Mouse (Mus musculus) splenic B cell, adult 2 months (primary cell): ENCODE measurements around the gene Plaur.

Experiments used
- DNase-seq: peaks from one replicate; pipeline ENCODE4 v3.0.0-alpha.2; 2011; ENCODE audit warnings: low read depth, low spot score
- H3K27me3 ChIP-seq: 2 replicates; pipeline ENCODE4 v1.6.1; 2012; ENCODE audit warnings: mild to moderate bottlenecking, low read length, moderate library complexity, mixed read lengths; ENCODE audit not compliant: control insufficient read depth, poor library complexity, insufficient read depth, severe bottlenecking
- H3K36me3 ChIP-seq: 2 replicates; pipeline ENCODE4 v1.6.1; 2012; ENCODE audit warnings: mild to moderate bottlenecking, low read length, moderate library complexity, mixed read lengths; ENCODE audit not compliant: control insufficient read depth, poor library complexity, insufficient read depth, severe bottlenecking

Plaur gene

DNA sequence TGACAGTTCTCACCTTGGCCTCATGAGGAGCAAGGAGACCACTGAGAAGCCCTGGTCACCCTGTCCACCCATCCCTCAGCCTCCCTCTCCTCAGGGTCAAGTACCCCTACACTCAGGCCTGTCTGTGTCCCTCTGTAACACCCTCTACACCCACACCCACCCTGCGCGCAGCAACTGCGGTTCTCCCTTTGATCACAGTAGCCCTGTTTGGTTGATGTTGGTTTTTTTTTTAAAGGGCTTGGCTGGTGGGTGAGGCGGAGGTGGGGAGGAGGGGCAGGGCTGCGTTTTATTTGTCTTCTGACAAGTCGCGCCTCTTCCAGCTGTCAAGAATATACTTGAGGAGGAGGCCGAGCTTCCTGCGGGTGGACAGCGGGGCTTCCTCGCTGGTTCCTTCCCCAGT is 30.6 kb upstream of the Plaur start:
- Histone ChIP-seq H3K36me3 (peaks cover 7% of the 10 kb centered on the region; the same call in 1 of the 2 replicates), H3K27me3 (no peaks in the 10 kb centered on the region)
- DNase-seq: no peak

DNA sequence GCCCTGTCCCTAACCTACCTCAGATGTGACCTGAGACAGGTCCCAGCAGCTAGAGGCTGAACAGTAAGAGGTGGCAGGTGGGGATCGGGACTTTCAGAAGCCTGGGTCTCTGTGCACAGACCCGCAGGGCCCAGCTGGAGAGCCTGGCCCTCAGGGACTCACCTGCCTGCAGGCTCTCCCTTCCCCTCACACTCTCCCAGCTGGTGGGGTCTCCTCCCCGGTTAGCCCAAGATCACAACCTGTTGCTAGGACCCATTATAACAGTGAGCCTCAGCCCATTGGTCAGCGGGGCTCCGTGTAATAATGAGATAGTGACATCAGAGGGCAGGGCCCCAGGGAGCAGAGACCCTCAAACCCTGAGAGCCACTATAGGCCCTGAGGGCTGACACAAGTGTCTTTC is 27.0 kb upstream of the Plaur start:
- Histone ChIP-seq H3K36me3 (peaks cover 7% of the 10 kb centered on the region; the same call in 1 of the 2 replicates), H3K27me3 (no peaks in the 10 kb centered on the region)
- no peak for DNase-seq

DNA sequence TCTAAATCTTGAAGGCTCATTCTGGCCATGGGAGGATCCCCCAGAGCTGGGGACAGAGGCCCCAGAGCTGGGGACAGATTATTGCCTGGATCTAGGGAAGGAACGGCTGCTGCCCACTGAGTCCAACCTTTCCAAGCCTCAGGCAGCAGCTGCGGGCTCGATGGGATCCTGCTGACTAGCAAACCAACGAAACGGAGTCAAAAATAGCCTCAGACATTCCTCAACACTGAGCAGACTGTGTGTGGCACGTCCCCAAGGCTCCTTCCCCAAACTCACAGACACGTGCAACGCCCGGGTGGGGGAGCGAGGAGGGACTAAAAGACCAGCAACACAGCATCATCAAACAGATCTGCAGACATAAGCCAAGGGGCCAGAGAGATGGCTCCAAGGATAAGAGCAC is 24.3 kb upstream of the Plaur start:
- DNase-seq: no peak
- Histone ChIP-seq H3K36me3 (no peaks in the 10 kb centered on the region; the same call in 1 of the 2 replicates), H3K27me3 (no peaks in the 10 kb centered on the region)

DNA sequence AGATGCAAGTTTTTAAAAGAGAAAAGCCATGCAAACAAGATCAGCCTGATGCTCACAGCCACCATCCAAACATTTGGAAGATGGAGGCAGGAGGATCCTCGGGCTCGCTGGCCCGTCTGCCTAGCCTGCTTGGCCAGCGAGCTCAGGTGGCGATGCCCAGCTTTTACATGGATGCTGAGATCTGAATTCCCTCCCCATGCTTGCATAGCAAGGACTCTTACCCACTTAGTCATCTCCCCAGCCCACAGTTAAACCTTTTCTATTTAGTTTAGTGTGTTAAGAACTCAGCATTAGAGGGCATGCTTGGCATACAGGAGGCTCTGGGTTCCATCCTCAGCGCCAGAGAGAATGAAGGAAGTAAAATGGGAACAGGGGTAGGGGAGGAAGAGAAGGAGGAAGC is 23.1 kb upstream of the Plaur start:
- H3K27me3 ChIP-seq: no peaks in the 10 kb centered on the region
- DNase-seq: no peak
- H3K36me3 ChIP-seq: no peaks in the 10 kb centered on the region

DNA sequence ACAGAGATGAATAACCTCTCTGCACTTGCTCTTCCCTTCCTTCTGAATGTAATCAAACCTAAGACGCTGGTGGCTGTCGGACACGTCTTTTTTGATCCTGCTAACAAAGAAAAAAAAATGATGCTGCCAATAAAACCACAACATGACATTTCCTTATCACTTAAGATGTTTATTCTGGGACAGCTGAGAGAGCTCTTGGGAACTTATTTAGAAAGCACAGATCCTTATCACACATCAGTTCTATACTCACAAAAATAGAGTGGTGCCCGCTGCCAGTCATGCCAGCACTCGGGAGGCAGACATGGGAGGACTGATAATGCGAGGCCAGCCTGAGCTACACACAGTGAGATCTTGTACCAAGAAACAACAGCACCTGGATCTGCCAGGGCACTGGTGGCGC is 22.4 kb upstream of the Plaur start:
- Histone ChIP-seq H3K36me3 (no peaks in the 10 kb centered on the region), H3K27me3 (no peaks in the 10 kb centered on the region)
- DNase-seq: no peak

DNA sequence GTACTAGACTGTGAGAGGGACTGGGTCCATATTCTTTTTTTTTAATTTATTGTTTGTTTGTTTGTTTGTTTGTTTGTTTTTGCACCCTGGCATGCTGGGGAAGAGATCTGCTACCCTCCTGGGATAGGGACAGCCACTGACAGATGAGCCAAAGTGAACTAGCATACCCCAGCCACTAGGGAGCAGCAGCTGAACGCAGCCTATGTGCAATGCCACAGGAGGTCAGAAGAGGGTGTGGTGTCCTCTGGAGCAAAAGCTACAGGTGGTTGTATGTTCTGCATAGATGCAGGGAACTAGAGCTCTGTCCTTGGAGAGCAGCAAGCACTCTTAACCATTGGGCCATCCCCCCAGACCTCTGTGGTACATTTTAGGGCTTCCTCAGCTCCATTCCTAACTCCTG is 20.5 kb upstream of the Plaur start:
- peak; percentile 95 for DNase-seq

DNA sequence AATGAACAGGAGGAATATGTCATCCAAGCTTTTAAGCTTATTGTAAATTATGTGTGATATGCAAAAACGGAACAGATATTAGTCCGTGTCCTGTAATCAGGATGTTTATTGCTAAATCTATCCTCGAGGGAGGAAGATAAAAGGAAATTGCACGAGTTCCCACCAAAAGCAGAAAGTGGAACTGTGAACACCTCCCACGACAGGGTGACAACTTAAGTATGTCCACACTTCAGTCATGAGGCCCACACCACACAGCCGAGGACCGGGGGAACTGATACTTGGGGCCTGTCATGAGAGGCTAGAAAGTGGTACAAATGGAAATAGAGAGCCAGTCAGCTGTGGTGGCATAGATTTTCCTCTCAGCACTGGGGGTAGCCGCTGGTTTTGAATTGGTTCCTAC is 20.0 kb upstream of the Plaur start:
- DNase-seq: peak; percentile 96

More for the DNA sequence above, 20.5 kb upstream of the Plaur start:
- H3K27me3 ChIP-seq: no peaks in the 10 kb centered on the region
- H3K36me3 ChIP-seq: no peaks in the 10 kb centered on the region

DNA sequence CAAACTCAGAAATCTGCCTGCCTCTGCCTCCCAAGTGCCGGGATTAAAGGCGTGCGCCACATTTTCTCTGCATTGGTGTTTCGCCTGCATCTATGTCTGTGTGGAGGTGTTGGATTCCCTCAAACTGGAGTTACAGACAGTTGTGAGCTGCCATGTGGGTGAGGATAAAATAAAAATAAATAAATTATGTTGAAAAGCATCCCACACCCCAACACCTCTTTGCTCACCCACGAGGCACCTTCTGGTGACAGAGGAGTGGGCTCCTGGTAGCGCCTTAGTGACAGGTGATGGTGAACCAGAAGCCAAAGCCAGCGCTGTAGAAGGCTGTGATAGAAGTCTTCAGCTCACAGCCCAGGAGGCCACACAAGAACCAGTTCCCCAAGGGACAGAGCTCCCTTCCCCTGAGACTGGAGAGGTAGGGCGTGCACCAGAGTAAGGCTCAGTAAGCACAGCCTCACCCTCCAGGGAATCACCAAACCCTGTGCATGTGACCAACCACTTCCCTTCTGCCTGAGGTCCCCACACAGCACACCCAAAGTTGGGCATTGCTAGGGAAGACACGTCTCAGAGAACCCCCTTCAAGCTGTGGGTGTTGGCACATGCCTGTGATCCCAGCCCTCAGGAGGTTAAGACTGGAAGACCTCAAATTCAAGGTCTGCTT is 16.9 kb upstream of the Plaur start:
- peak; percentile 99 for DNase-seq
- H3K27me3 ChIP-seq: no peaks in the 10 kb centered on the region
- H3K36me3 ChIP-seq: no peaks in the 10 kb centered on the region

More for the DNA sequence above, 20.0 kb upstream of the Plaur start:
- Histone ChIP-seq H3K27me3 (no peaks in the 10 kb centered on the region), H3K36me3 (no peaks in the 10 kb centered on the region)

DNA sequence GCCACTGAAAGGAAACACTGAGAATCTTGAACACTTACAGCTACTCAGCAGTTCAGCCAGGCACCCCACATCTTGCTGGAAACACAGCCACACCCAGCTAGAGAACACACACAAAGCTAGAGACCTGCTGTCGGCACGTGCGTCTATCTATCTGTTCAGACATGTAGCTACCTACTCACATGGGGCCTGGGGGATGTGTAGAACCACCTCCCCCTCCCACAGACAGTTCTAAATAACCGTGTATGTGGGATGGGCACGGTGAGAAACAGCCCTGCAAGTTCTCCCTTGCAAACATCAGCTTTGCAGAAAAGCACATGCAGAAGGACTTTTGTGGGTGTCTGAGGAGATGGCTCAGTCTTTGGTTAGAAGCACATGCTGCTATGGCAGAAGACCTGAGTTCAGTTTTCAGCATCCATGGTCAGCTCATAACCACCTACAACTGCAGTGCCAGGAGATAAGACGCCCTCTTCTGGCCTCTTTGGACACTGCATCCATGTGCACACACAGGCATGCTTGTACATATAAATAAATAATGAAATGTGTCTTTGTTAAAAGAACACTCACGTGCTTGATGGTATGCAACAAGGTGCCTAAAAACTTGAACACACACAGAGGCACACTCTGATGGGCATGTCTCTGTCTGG is 15.5 kb upstream of the Plaur start:
- H3K36me3 ChIP-seq: no peaks in the 10 kb centered on the region
- DNase-seq: peak; percentile 67
- H3K27me3 ChIP-seq: no peaks in the 10 kb centered on the region

DNA sequence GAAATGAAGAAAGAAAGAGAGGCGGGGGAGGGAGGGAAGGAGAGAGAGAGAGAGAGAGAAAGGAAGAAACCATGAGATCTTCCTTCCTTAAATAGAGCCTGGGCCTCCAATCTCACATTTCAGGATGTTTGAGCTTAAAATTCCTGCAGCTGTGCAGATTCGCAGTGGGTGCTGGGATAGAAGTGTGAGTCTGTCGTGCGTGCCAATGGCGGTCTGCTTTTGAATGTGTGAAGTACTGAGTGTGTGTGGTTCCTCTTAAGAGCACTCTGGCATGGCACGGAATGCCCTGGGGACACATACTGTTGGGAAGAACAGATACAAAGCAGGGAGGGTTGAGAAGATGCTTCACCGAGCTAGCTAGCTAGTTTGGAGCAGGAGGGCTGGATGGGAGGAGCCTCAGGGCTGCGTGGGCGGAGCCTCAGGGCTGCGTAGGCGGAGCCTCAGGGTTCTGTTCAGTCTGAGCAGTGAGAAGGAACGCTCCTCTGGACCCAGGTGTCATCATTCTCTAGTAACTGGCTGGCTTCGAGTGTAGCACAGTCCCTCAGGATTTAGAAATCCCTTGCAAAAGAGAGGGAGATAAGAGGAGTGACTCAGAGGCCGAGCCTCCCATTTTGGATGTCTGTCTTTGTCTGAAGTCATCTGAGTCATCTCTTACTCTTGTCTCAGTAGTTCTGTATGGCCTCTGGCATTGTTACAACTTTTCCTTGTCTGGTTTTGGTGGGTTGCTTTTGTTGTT is 13.3 kb upstream of the Plaur start:
- peak; percentile 71 for DNase-seq
- Histone ChIP-seq H3K27me3 (no peaks in the 10 kb centered on the region), H3K36me3 (no peaks in the 10 kb centered on the region)

DNA sequence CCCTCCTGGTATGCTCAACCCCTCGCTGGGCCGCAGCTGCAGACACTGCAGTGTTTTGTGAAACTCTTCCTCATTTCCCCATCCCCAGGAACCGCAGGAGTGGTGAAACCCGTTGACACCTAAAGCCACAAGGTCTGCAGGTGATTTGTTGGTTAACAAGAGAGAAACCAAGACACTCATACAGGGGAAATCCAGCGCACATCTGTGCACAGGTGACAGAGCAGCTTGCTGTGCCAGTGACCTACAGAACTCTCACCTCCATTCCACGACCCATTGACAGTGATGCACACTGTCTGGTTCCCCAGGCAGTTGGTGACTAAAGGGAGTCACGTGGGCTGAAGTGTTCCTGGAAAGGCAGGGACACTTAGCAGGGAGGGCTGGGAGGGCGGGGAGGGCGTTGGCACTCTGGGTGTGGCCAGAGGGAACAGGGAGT is 11.7 kb upstream of the Plaur start:
- Histone ChIP-seq H3K27me3 (no peaks in the 10 kb centered on the region), H3K36me3 (no peaks in the 10 kb centered on the region)
- DNase-seq: peak; percentile 82

DNA sequence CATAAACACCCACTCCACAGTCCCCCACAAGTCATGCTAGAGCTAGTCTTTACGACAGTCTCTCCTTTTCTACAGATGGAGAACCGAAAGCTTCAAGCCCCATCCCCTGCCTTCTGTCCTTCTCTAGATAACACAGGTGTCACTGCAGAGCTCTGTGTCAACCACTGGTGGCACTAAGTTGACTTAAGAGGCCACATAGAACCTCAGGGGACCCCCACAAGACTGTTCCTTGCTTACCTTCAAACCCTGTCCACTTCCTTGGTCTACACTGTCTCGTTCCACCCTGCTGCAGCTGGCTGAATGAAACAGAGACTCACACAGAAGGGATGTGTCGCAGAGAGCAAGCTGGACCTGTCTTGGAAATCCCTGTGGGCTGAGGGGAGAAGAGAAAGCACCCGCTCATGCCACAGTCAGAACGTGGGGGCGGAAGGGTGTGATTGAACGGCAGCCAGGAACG is 10.4 kb upstream of the Plaur start, which contains the start of gene Irgc1:
Gene Irgc1, minus strand, starts transcription at position 443 of the 457 bp plus-strand sequence.
- no peaks in the 10 kb centered on the region for H3K36me3 ChIP-seq
- peak; percentile 88 for DNase-seq
- H3K27me3 ChIP-seq: no peaks in the 10 kb centered on the region

DNA sequence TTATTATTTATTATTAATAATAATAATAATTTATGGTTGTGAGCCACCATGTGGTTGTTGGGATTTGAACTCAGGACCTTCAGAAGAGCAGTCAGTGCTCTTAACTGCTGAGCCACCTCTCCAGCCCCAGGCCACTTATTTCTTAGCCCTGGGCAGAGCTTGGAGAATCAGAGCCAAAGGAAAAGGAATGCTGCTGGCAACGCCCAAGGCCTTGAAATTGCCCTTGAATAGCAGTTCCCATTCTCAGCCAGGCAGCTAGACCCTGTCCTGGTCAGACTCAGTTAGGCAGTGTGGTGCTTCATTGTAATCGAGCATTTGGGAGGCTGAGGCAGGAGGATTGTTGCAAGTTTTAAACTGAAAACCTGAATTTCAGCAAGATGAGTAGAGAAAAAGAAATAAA is 8.1 kb upstream of the Plaur start:
- no peaks in the 10 kb centered on the region for H3K36me3 ChIP-seq
- no peak for DNase-seq
- H3K27me3 ChIP-seq: no peaks in the 10 kb centered on the region

DNA sequence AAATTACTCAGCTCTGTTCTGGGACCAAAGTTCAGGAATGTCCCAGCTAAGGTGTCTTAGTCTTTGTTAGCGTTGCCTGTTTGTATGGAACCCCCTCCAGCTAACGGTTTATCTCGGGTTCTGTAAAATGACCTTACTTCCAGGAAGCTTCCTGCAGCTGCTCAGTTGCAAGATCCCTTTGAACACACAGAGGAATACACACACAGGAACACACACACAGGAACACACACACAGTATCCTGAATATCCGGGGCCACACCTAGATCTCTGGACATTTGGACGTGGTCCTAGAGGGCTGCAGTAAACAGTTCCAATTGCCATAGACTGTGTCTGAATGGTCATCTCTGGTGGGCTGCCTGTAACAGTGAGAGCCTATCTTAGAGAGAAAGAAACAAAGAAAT is 6.6 kb upstream of the Plaur start:
- DNase-seq: no peak
- Histone ChIP-seq H3K27me3 (no peaks in the 10 kb centered on the region), H3K36me3 (no peaks in the 10 kb centered on the region)
